Comparison of ENCODE assay signal across 10 mouse cellular contexts in genomic region chr4:152424922-152425321, GRCm38 (mm10). TPM values are rescaled to one million over a fixed set of nuclear protein-coding genes. Genes with fewer than 3 reads are reported as not detected.
DNase-seq lines count a peak whose midpoint lies in the region; ATAC-seq and TF ChIP-seq lines count a peak whose summit lies in the region.
"Had no signal": no experiment of that assay in that cellular context is flagged by ENCODE, and none has a peak within 500 bp of the region (broad histone marks: within the 10 kb centered on the region; RNA-seq: fewer than 3 reads in every experiment).

No protein-coding gene starts in this region.

- ATAC-seq in midbrain, postnatal 0 days (ENCODE audit: low FRiP score), result no peak
- ATAC-seq in midbrain, embryonic 14.5 days (ENCODE audit: low FRiP score, low TSS enrichment), result no peak

- H3K27me3 ChIP-seq in midbrain, postnatal 0 days (ENCODE audit: insufficient read depth, low read length), result no peaks in the 10 kb centered on the region
- H3K27me3 ChIP-seq in midbrain, embryonic 14.5 days (ENCODE audit: control insufficient read depth, insufficient read depth, low read length), result no peaks in the 10 kb centered on the region
- 0 out of 2 replicates have a peak, but pooled peaks cover under 1% of the 10 kb centered on the region for H3K27me3 ChIP-seq in embryonic facial prominence, embryonic 10.5 days (replicated peaks; ENCODE audit: low read depth, poor library complexity, severe bottlenecking)
- no peaks in the 10 kb centered on the region for H3K27me3 ChIP-seq in splenic B cell, adult 2 months (ENCODE audit: control insufficient read depth, insufficient read depth, low read length, poor library complexity, severe bottlenecking)
- H3K27me3 ChIP-seq: heart, embryonic 15.5 days; limb, embryonic 13.5 days had no signal

- intact Hi-C loops in gastrocnemius, adult 2 months (cut with DNase I), result no loop called here
- intact Hi-C loops in gastrocnemius, postnatal 36 days (cut with DNase I), result no loop called here

- no peak overlapping the region for H3K9ac ChIP-seq in midbrain, postnatal 0 days (replicated peaks; ENCODE audit: low read length, poor library complexity, severe bottlenecking)
- no peak overlapping the region for H3K9ac ChIP-seq in midbrain, embryonic 14.5 days (replicated peaks; ENCODE audit: low read length)
- H3K9ac ChIP-seq: heart, embryonic 15.5 days; limb, embryonic 13.5 days had no signal

- no peak for DNase-seq in gastrocnemius, adult 2 months
- no peak for DNase-seq in gastrocnemius, postnatal 36 days
- no peak for DNase-seq in midbrain, postnatal 0 days (ENCODE audit: low spot score)
- DNase-seq in midbrain, embryonic 14.5 days, result no peak
- peak; percentile 50 for DNase-seq in embryonic facial prominence, embryonic 10.5 days (ENCODE audit: low spot score)
- DNase-seq in splenic B cell, adult 2 months (ENCODE audit: low read depth, low spot score), result peak; percentile 58
- no peak for DNase-seq in gastrocnemius, postnatal 4 days (ENCODE audit: low spot score in 2 of 2)
- DNase-seq in heart, adult 18-20 months, result no peak

- H3K36me3 ChIP-seq in midbrain, postnatal 0 days (ENCODE audit: insufficient read depth, low read length), result no peaks in the 10 kb centered on the region
- no peaks in the 10 kb centered on the region for H3K36me3 ChIP-seq in midbrain, embryonic 14.5 days (ENCODE audit: control insufficient read depth, insufficient read depth, low read length)
- H3K36me3 ChIP-seq in embryonic facial prominence, embryonic 10.5 days (replicated peaks), result no peaks in the 10 kb centered on the region
- H3K36me3 ChIP-seq in splenic B cell, adult 2 months (ENCODE audit: control insufficient read depth, insufficient read depth, low read length, poor library complexity, severe bottlenecking), result no peaks in the 10 kb centered on the region; the same call in 1 of the 2 replicates
- H3K36me3 ChIP-seq: heart, embryonic 15.5 days; limb, embryonic 13.5 days had no signal

- no peaks in the 10 kb centered on the region for H3K4me1 ChIP-seq in midbrain, postnatal 0 days (ENCODE audit: insufficient read depth, low read length)
- no peaks in the 10 kb centered on the region for H3K4me1 ChIP-seq in midbrain, embryonic 14.5 days (ENCODE audit: control insufficient read depth, insufficient read depth, low read length)
- H3K4me1 ChIP-seq in embryonic facial prominence, embryonic 10.5 days, result peaks cover 12% of the 10 kb centered on the region
- H3K4me1 ChIP-seq: heart, embryonic 15.5 days; limb, embryonic 13.5 days had no signal

- no peak overlapping the region for H3K27ac ChIP-seq in gastrocnemius, adult 2 months
- no peak overlapping the region for H3K27ac ChIP-seq in midbrain, postnatal 0 days (ENCODE audit: low read depth, low read length)
- no peak overlapping the region for H3K27ac ChIP-seq in midbrain, embryonic 14.5 days (replicated peaks; ENCODE audit: low read depth, low read length)
- H3K27ac ChIP-seq in embryonic facial prominence, embryonic 10.5 days (replicated peaks), result no peak overlapping the region
- H3K27ac ChIP-seq: heart, embryonic 15.5 days; limb, embryonic 13.5 days had no signal

- no peak overlapping the region for H3K4me2 ChIP-seq in midbrain, postnatal 0 days (ENCODE audit: low read depth, low read length, poor library complexity, severe bottlenecking)
- H3K4me2 ChIP-seq in midbrain, embryonic 14.5 days (ENCODE audit: low read length), result no peak overlapping the region
- H3K4me2 ChIP-seq: heart, embryonic 15.5 days; limb, embryonic 13.5 days had no signal

- 71% methylated on average over 5 of the region's 5 CpGs for WGBS in midbrain, postnatal 0 days
- WGBS in midbrain, embryonic 14.5 days, result 70% methylated on average over 5 of the region's 5 CpGs
- 68% methylated on average over 5 of the region's 5 CpGs for WGBS in embryonic facial prominence, embryonic 10.5 days

- no peak overlapping the region for H3K4me3 ChIP-seq in gastrocnemius, adult 2 months
- no peak overlapping the region for H3K4me3 ChIP-seq in midbrain, postnatal 0 days (ENCODE audit: low read depth, low read length)
- no peak overlapping the region for H3K4me3 ChIP-seq in midbrain, embryonic 14.5 days (replicated peaks; ENCODE audit: low read depth, low read length)
- no peak overlapping the region for H3K4me3 ChIP-seq in embryonic facial prominence, embryonic 10.5 days
- H3K4me3 ChIP-seq: heart, embryonic 15.5 days; limb, embryonic 13.5 days had no signal

- no peaks in the 10 kb centered on the region for H3K9me3 ChIP-seq in midbrain, postnatal 0 days (ENCODE audit: low read length)
- H3K9me3 ChIP-seq in midbrain, embryonic 14.5 days (ENCODE audit: control insufficient read depth, low read length), result no peaks in the 10 kb centered on the region
- no peaks in the 10 kb centered on the region for H3K9me3 ChIP-seq in embryonic facial prominence, embryonic 10.5 days
- H3K9me3 ChIP-seq: heart, embryonic 15.5 days; limb, embryonic 13.5 days had no signal

- TF ChIP-seq CTCF in gastrocnemius, adult 2 months (IDR thresholded peaks at IDR 0.05), result peak; percentile 56
- peak; percentile 74 for TF ChIP-seq CTCF in midbrain, postnatal 0 days (IDR thresholded peaks at IDR 0.05)

RNA-seq across cellular contexts. Expression of gene Nphp4, which starts 51.6 kb away (rescaled TPM):
- total RNA-seq in gastrocnemius, adult 2 months (2021), result under 1 TPM; 0.48 to 0.53 TPM
- under 1 TPM; 0.66 to 0.96 TPM for total RNA-seq in gastrocnemius, postnatal 36 days (2021)
- 8.8 and 12.1 TPM in 2 replicates for total RNA-seq in midbrain, postnatal 0 days (2014; rRNA removed)
- polyA plus RNA-seq in midbrain, postnatal 0 days (2015; fragmentation: Nextera tagmentation; extraction: Ambion mirVana), result 3.7 and 4.8 TPM in 2 replicates
- 5.9 and 6.0 TPM in 2 replicates for polyA plus RNA-seq in midbrain, embryonic 14.5 days (2014; fragmentation: Nextera tagmentation; extraction: Ambion mirVana)
- 4.9 and 5.9 TPM in 2 replicates for polyA plus RNA-seq in embryonic facial prominence, embryonic 10.5 days (2016; fragmentation: Nextera tagmentation; extraction: Ambion mirVana)
- total RNA-seq in gastrocnemius, postnatal 4 days (2021), result 1 to 10 TPM; 2.0 to 2.5 TPM
- 1 to 10 TPM in 1 of 2 experiments, under 1 TPM in 1; 0.90 to 1.1 TPM for total RNA-seq in heart, adult 18-20 months (2021)

RNA-seq across cellular contexts. Expression of gene Kcnab2, which starts 52.7 kb away (rescaled TPM):
- total RNA-seq in gastrocnemius, adult 2 months (2021), result 1 to 10 TPM in 1 of 2 experiments, under 1 TPM in 1; 0.51 to 1.6 TPM
- 1 to 10 TPM; 1.3 to 1.5 TPM for total RNA-seq in gastrocnemius, postnatal 36 days (2021)
- 51.5 and 66.9 TPM in 2 replicates for total RNA-seq in midbrain, postnatal 0 days (2014; rRNA removed)
- polyA plus RNA-seq in midbrain, postnatal 0 days (2015; fragmentation: Nextera tagmentation; extraction: Ambion mirVana), result 30.2 and 34.8 TPM in 2 replicates
- 23.6 and 26.9 TPM in 2 replicates for polyA plus RNA-seq in midbrain, embryonic 14.5 days (2014; fragmentation: Nextera tagmentation; extraction: Ambion mirVana)
- 7.3 and 7.6 TPM in 2 replicates for polyA plus RNA-seq in embryonic facial prominence, embryonic 10.5 days (2016; fragmentation: Nextera tagmentation; extraction: Ambion mirVana)
- 1 to 10 TPM; 5.6 to 6.1 TPM for total RNA-seq in gastrocnemius, postnatal 4 days (2021)
- total RNA-seq in heart, adult 18-20 months (2021), result 1 to 10 TPM; 2.7 to 3.3 TPM

Comparison
In these comparisons a context has a peak if more than half of its experiments do, and no peak if none do; other contexts are left out.
1. DNase-seq: peak in embryonic facial prominence, embryonic 10.5 days (single experiment) and splenic B cell, adult 2 months (single experiment); none in gastrocnemius, adult 2 months (single experiment), gastrocnemius, postnatal 36 days (0 of 2), midbrain, postnatal 0 days (single experiment), midbrain, embryonic 14.5 days (single experiment), gastrocnemius, postnatal 4 days (0 of 2) and heart, adult 18-20 months (0 of 2).